Mouse (Mus musculus) urinary bladder, postnatal 10 days (tissue): ENCODE results near the gene Fgfr2.

Experiments used
- DNase-seq: peaks from one replicate; pipeline ENCODE4 v3.0.0; 2022; ENCODE audit warnings: low spot score

The Fgfr2 gene

DNA sequence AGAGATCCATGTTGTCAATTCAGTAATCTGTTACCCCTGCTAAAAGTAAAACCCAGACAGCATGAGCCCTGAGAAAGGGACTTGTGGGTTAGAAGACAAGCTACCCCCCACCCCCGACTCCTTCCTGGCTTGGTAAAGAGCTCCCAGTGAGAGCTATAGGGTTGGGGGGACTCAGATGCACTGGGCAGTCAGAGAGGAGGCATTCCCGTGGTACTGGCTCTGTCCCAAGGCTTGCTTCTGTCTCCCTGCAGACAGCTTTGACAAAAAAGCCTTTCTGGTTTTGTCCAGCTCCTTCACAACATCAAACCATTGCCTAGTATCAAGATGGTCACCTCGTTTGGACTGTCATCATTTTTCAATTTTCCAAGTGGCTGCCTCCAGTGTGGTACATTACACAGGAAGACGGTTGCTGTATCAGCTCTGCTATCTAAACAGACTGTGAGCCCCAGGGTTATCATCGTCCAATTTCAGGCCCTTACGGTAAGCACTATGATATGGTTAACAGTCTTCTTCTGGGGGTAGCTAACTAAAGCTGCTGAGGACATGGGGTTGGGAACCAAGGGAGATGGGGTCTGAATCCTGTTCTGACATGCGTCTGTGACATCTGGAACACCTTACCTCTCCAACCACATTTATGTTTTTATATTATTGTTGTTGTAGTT is 726.4 kb downstream of the Fgfr2 start:
- DNase-seq, result no peak

DNA sequence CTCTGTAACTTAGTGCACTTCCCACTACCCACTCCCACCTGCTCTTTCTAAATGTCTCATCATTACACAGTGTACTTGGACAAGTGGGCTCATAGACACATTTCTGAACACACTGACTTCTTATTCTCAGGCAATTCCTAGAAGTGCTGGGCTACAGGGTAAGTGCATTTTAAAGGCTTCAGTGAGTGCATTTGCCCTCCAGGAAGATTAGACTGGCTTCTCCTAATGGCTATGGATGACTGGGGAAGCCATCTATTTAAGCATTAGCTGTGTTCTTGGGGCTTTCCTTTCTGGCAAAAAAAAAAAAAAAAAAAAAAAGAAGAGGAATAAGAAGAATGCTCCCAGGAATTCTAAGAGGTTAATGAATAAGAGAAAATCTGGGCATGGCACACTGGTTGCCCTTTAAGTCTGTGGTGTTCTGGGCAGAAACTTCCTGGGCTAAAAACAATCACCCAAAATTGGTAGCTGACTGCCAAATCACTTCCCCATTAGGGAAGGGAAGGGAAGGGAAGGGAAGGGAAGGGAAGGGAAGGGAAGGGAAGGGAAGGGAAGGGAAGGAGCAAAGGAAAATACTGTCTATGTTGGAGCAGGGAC is 729.5 kb downstream of the Fgfr2 start:
- DNase-seq, result no peak

DNA sequence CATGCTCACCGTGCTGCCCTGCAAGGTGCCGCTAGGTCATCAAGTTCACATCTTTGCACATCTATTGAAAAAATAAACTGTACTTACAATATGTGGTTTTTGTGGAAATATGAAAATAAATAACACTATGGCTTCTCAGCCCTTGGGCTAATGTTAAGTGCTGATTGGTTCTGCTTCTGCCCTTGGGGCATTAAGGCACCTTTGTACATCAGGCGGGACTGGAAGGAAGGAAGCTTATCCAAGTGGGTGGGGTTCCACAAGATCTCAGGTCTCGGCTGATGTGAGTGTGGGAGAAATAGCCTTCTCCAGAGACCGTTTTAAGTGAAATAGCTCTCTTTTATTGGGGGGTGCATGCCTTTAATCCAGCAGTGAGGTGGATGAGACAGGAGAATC is 730.1 kb downstream of the Fgfr2 start:
- DNase-seq, result no peak

DNA sequence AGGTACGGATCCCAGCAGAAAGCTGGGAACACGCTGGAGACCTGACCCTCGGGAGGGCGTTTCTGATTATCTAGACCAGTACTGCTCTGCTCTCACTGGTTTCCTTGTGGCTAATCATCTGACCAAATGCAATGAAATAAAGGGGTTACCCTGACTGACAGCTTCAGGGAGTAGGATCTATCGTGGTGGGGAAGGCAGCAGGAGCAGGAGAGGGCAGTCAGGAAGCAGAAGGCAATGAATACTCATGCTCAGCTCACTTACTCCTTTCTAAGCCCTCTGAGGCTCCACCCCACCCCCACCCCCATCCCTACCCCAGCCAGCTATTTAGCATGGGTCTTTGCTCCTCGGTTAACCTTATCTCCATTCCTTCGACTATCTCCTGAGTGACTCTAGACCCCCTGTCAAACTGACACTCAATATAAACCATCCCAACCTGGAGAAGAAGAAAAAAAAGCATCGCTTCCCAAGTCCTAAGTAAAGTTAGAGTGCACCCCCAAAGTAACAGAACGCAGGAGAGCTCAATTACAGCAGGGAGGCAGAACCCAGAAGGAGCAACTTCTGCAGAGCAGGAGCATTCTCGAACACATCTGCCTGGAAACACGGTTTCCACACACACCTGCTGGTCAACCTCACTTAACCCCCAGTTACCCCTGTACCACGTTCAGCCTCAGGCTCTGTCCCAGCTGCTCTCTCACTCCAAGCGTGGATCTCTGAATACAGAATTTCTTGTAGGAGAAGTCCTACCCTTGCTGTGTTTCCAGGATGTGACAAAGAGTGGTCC is 730.7 kb downstream of the Fgfr2 start:
- no peak for DNase-seq

DNA sequence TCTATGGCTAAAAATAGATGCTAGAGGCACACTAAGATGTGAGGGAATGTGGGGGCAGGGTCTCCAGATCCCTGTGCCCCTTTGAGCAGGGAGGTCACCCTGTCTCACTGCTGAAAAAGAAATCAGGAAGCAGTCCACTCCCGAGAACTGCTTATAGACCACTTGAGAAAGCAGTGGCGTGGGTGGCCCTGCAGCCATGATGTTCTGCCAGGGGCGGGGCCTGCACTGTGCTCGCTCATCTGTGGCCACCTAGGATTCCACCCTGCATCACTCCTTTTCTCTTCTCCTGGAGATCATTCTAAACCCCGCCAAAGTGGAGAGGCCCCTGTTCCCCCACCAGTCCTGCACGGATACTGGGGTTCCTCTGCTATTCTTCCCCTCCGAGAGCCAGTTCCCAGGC is 733.7 kb downstream of the Fgfr2 start:
- no peak for DNase-seq

DNA sequence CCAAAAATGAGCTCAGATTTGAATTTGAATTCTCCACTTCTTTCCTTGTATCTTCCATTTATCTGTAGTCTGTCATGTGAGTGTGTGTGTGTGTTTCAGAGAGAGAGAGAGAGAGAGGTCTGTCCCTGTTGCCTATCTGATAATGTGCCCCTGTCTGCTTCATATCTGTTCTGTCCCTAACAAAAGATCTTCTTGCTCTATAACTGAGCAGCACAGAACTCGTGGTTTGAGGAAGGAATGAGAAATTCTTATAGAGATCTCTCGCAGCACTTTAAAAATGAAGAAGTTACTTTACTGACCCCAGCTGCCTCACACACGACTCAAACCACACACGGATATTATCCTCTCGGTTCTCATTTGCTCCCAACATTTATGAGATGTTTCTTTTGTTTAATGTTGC is 735.6 kb downstream of the Fgfr2 start:
- DNase-seq, result no peak

DNA sequence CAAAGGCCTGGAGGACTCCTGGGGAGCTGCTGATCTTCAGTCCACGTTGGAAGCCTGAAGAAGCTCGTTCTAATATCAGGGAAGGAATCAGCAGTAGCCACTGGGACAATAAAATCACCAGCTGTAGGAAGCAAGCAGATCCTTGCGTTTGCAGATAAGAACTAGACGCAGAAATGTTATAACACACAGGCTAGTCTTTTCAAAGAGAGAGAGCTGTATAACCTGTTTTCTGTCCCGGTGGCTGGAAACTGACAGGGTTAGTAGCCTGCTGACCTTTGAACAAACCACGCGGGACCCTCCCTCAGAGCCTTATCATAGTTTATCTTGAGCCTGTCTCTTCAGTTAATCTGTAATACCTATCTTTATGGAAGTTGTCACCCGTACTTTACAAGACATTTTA is 736.8 kb downstream of the Fgfr2 start:
- no peak for DNase-seq

DNA sequence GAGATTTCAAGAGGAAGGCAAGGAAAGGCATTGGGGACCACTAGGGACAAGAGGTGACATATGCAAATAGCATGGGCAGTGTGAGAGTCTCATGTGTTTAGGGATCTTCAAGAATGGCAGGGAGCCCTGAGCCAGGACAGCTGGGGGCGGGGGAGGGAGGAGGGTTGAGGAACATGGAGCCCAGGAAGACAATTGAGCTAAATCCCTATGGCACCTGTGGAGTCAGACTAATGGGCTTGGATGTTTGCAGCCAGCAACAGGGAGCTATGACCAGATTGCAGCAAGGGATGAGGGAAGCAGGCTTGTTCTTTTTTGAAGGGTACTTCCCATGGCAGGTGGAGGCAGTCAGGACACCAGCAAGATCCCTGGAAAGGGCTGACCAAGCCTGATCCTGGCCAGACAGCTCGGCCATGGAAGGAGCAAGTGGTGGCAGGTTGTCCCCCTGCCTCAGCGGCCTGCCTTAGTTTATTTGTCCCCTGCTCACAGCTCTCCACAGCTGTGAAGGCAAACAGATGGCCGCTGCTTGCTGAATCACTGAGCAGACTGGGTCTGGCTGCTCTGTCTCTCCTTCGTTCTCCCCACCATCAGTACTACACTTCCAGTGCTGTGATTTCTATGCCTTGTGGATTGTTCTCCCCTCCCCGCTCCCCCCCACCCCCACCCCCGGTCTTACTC is 737.6 kb downstream of the Fgfr2 start:
- no peak for DNase-seq

DNA sequence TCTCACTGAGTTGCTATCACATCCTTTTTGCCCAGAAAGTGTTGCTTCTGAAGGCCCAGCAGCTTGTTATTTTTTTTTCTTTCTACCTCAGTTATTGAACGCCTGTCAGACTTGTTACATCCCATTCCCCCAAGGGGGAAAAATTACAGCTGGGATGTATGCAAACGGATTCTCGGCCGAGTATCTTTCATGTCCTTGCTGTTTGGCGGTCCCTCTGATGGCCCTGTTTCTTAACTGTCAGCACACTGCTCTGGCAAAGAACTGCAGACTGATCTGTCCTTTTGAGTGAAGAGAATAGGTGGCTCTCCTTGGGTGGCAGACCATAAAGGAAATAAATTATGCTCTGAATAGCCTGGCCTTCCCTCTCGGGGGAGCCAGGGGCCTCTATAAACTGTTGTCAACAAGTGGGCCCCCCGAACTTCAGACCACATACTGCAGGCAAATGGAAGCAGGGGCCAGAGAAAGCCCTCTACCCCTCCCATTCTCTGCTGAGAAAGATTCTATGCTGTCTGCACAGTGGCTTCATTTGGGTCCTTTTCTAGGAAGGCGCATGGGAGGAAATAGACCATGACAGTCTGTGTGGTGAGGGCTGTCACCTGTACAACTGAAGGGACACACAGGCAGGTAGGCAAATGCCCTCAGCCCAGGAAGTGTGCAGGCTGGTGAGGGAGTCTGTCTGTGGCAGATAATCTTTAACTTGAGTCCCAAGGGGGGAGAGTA is 738.3 kb downstream of the Fgfr2 start:
- no peak for DNase-seq

DNA sequence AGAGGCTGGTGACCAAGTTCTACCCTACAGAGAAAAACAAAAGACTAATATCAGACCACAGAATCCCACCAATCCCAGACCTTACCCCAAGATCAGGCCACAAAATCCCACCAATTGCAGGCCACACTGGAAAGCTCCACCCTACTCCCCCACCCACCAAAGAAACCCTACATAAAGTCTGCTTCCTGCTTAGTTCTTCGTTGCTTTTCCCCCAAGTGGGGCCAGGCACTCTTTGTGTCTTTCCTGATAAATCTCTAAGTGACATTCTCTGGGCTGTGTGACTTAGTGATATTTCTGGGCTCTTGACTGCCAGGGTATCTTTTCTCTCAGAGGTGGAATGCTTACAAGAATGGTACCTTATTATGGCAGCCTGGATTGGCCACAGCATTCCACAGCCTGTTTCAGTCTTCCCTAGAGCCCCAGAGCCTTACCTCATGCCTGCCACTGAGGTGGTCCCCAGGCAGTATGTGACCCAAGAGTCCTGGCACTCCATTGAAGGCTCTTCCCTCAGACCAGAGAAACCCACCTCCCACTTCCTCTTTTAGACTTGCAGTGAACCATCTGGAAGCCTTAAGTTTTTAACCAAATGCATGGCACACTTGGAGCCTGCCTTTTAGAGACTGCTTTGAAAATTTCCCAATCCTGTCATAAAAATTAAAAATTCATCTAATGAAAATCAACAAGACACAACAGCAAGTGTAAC is 742.4 kb downstream of the Fgfr2 start:
- no peak for DNase-seq

DNA sequence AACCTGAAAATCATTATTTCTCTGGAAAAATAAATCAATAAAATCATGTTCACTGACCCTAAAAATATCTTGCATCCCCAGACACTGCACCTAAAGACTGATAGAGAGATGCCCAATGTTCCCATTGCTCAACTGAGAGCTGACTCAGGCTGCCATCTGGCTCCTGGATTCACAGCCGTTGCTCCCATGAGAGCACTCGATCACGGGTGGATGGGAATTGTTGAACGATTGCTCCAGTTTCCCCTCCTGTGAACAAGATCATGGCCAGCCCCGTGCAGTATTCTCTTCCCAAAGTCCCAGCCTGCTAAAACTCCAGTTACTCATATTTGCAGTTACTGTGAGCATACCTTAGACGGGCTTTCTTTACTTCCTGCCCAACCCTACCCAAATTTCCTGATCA is 745.2 kb downstream of the Fgfr2 start:
- DNase-seq, result no peak

DNA sequence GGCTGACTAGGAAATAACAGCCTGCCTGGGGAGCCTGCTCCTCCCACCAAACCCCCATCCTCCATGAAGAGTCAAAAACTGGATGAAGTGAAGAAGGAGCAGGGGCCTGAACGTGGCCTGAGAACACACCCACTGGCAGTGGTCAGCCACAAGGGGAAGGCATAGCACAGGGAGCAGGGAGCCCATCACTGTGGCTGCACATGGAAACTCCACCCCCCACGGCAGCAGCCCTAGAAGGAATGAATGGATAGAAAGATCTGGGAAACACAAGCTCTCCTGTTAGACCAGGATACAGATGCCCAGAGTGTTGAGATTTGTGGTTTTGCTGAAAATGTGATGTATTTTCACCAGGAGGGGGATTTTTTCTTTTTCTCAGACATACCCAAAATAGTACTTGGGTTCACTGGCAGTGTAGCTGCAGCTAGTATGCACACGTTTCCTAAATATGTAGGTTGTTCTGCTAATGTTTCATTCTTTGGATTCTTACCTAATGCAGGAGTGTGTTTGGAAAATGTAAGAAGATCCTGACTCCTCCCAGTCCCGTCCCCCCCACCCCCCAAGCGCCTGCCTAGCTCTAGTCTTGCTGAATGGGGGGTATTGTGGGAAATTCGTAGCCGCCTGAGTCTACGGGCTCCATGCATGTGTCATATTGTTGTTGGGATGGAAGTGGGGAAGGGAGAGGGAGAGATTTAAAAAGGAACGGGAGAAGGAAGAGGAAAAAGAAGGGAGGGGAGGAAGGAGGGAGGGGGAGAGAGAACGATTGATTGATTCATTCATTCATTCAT is 749.4 kb downstream of the Fgfr2 start:
- DNase-seq, result no peak

DNA sequence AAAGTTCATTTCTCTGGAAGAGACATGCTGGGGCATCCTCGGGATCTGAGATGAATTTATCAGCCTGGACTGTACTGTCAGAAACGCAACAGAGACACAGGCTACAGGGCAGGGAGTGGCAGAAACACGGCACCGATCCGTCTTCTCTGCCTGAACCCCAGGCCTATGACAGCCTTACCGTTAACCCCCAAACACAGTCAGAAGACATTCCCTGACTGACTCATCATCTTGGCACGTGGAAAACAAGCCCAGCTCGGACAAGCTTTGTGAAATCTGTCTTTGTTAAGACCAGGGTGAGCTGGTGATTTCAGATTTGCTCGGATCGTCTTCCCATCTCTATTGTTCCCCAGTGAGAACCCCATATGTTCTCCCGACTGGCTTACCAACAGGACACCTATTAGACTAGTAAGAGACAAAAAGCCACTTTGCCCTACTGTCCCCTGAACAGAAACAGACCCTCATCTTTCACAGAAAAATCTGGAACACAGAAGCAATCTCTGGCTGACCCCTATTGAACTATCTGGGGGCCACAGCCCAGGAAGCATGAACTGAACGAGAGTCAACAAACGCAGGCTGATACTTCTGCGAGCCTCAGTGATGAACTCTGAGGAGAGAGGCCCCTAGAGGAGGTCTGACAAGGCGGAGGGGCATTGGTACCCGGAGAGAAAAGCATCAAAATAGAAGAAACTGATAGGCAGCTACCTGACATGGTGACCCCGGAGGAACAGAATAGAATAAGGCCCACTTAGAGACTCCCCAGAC is 750.2 kb downstream of the Fgfr2 start:
- no peak for DNase-seq

DNA sequence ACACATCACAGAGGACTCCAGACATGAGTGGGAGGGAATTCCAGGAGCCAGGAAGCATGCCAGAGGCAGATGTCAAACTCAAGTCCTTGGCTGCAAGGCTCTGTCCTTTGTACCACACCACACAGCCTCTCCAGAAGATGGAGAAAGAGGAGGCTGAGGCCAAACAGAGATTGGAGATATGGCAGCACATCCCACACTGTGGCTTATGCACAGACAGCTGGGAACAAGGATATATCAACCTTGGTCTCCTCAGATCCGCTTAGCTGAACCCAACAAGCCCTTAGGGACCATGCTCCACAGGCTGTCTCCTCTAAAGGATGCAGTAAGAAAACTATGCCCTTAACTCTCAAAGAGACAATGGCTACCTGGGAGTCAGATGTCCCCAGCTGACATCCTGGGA is 751.3 kb downstream of the Fgfr2 start:
- DNase-seq, result no peak

DNA sequence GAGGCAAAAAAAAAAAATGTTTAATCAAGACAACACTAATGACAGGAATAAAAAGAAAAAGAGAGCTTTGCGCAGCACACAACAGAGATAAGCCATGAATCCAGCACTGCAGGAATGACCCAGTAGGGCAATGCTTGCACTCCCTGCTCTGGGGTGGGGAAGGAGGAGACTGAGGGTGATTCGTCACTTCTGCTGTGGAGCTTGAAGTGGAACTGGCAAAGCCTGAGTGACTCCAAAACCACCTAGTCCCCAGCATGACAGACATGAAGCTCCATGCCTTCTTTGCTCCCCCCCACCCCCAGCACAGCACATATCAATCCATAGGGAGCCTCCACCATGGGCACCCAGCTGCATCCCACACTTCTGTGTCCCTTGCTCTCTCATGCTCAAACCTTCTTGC is 753.4 kb downstream of the Fgfr2 start:
- no peak for DNase-seq

DNA sequence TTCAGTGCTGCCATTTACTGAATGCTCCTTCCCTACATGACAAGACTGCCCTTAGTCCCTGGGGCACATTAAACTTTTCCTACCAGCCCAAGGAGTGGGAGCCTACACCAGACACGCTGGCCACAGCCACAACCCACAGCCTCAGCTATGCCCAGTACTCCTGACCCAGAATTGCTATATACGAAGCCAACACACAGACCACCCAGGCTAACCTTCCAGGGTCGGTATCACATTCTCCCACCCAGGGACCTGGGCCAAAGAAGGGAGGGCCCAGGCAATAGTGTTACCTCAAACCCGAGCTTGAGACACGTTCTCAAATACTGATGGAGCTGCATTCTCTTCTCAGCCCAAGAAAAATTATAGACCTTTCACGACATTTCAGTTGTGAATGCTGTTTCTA is 754.3 kb downstream of the Fgfr2 start:
- no peak for DNase-seq

DNA sequence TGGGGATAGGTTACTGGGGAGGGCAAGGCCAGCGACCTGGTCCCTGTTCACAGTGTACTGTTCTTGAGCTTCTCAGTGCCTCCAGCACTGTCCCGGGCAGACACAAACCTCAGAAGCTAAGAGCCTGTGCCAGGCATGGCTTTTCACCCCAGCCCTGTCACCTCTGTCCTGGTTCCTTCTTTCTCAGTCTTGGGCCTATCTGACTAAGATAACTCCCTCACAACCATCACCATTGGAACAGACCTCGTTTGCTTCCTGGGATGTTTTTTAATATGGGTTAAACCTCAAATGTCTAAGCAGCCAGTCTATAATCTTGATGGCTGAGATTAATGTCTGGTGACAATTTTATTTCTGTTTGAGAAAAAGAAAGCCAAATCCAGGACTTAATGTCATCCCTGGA is 755.8 kb downstream of the Fgfr2 start:
- DNase-seq, result no peak

DNA sequence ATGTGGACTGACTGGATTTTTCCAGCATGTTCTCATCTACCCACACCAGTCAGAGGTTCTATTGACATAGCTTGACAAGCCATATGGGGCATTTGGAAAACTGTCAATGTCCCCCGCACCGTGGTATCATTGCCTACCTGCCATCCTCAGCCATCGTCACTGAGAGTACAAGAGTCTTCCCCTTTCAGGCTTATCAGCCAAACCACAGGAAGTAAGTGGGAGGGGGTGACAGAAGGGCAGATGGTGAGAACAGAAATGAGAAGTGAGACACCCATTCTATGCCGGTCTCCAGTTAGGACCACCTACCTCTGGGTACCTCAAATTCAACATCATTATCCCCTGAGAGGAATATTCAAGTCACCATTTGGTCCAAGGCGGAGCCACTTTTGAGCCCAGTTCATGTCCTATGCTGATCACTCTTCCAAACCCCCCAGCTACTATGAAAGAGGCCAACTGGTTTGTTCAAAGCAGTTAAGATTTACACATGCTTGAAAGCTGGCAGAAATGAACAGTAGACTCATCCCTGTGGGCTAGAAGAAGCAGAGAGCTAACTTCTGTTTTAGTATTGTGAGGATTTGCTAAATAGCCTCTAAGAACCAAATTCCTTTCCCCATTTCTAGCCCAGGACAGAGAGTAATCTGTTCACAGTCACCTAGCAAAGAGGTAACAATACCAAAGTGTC is 757.3 kb downstream of the Fgfr2 start:
- DNase-seq, result no peak

DNA sequence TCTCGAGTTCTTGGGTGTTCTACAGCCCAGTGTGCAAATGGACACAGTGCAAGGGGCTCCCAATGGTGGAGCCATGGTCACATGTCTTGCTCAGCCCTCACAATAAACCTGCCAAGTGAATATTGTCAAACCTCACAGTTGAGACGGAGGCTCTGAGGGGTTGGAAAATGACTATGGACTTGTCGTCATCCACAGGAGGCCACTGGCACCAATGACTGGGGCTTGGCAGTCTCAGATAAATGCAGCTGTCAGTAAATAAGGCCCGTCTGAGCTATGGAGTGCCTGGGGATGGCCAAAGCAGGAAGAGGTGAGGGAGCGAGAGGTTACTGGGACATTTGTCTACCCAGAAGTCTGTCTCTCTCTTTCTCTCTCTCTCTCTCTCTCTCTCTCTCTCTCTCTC is 758.0 kb downstream of the Fgfr2 start:
- no peak for DNase-seq

DNA sequence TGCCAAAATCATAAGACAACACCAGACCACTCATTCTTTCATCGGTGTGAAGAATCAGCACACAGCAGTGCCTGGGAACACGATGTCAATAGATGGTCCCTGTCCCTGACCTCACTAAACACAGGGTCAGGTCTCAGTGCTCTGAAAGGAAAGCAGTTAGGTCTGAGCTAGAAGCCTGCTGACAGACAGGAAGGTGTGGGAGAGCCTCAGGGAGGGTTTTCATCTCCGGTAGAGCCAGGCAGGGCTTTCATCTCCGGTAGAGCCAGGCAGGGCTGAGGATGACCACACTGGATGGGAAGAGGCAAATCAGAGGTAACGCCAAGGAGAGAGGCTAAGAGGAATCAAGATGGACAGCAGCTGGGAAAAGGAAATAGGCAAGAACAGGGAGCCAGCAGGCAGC is 758.6 kb downstream of the Fgfr2 start:
- no peak for DNase-seq
